ENCODE assay signal across 18 mouse cellular contexts in the genomic region with DNA sequence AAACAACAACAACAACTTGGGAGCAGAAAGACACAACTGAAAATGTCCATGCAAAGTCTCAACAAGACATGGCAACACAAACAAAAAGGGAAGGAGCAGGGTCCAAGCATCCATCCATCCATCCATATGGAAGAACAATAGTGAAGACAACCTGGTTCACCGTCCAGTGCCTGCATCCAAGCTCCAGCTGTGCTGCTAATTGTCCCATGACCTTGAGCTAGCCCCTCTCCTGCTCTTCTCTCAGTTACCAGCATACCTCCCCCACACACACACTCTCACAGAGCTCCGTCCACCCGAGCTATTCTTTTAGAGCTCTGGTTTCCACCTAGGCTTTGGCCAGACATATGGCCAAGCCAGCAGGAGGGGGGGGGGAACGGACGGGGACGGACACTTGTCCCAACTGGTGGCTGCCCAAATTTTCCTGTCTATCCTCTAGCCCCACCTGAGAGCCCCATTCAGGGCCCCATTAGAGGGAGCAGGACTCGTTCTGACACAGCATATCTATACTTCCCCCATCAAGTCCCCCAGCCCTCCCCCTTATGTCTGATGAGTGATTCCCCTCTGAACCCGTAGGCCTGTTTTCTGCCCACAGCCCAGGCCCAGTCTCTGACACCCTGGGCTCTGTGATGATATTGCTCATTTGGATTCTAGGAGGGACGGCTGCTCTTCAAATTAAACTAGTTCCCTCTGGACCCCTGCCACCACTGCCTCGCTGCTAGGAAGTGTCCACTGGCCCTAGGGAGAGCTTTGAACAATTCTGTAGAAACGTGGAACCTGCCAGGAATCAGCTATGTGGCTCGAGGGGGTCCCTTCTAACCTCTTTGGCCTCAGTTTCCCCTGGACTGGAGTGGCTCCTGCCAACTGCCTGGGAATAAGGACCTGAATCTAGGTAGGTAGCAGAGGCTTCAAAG. TPM values are rescaled to one million over a fixed set of nuclear protein-coding genes. Genes with fewer than 3 reads are reported as not detected.
DNase-seq lines count a peak whose midpoint lies in the region; ATAC-seq and TF ChIP-seq lines count a peak whose summit lies in the region.
"Had no signal": no experiment of that assay in that cellular context is flagged by ENCODE, and none has a peak within 500 bp of the region (broad histone marks: within the 10 kb centered on the region; RNA-seq: fewer than 3 reads in every experiment).

No protein-coding gene starts in this region.

- no peaks in the 10 kb centered on the region for H3K36me3 ChIP-seq in hindbrain, embryonic 16.5 days (ENCODE audit: control insufficient read depth, insufficient read depth, low read length)
- no peaks in the 10 kb centered on the region for H3K36me3 ChIP-seq in hindbrain, embryonic 14.5 days (replicated peaks; ENCODE audit: control insufficient read depth, insufficient read depth)
- no peaks in the 10 kb centered on the region for H3K36me3 ChIP-seq in ES-Bruce4 (ENCODE audit: control insufficient read depth, insufficient read depth, low read length, poor library complexity, severe bottlenecking)
- no peaks in the 10 kb centered on the region for H3K36me3 ChIP-seq in forebrain, embryonic 13.5 days (ENCODE audit: poor library complexity, severe bottlenecking)
- H3K36me3 ChIP-seq: liver, embryonic 12.5 days had no signal

- peaks cover 25% of the 10 kb centered on the region for H3K27me3 ChIP-seq in hindbrain, embryonic 16.5 days (replicated peaks; ENCODE audit: control insufficient read depth, insufficient read depth, low read length)
- peaks cover 71% of the 10 kb centered on the region for H3K27me3 ChIP-seq in hindbrain, embryonic 14.5 days (ENCODE audit: control insufficient read depth, insufficient read depth, low read length)
- H3K27me3 ChIP-seq in ES-Bruce4 (ENCODE audit: control insufficient read depth, insufficient read depth, low read length, poor library complexity, severe bottlenecking), result no peaks in the 10 kb centered on the region
- H3K27me3 ChIP-seq in forebrain, embryonic 13.5 days, result peaks cover 53% of the 10 kb centered on the region

- no peak for DNase-seq in hindbrain, embryonic 14.5 days (ENCODE audit: low spot score)
- DNase-seq in ES-CJ7 (ENCODE audit: low read depth, low spot score), result peak; percentile 68
- DNase-seq in thymus, postnatal 10 days (ENCODE audit: low spot score in 2 of 2), result no peak
- DNase-seq in B cell, adult 2 months, result no peak
- DNase-seq: kidney, postnatal 10 days had no signal

- WGBS in hindbrain, embryonic 16.5 days, result 46% methylated on average over 12 of the region's 12 CpGs
- 49% methylated on average over 12 of the region's 12 CpGs for WGBS in hindbrain, embryonic 14.5 days
- 53% methylated on average over 12 of the region's 12 CpGs for WGBS in forebrain, embryonic 13.5 days

- 0 out of 2 replicates have a peak, but pooled peaks have one; percentile 16 for ATAC-seq in hindbrain, embryonic 16.5 days
- ATAC-seq in hindbrain, embryonic 14.5 days (ENCODE audit: low FRiP score), result no peak
- ATAC-seq in common myeloid progenitor, adult 5-6 weeks (replicated peaks; ENCODE audit: low read depth, poor library complexity, severe bottlenecking), result peak; percentile 42; the same call in 1 of the 2 replicates
- no peak for ATAC-seq in forebrain, embryonic 13.5 days
- ATAC-seq: liver, embryonic 12.5 days had no signal

- no peak for TF ChIP-seq POLR2A in ES-Bruce4 (IDR thresholded peaks at IDR 0.05; ENCODE audit: insufficient read depth, low read length)

- 0 out of 2 replicates have a peak, but pooled peaks have one; percentile 44 for TF ChIP-seq EP300 in ES-Bruce4 (IDR thresholded peaks at IDR 0.05; ENCODE audit: insufficient read depth, low read depth, low read length)

- no peak overlapping the region for H3K4me3 ChIP-seq in hindbrain, embryonic 16.5 days (ENCODE audit: low read length)
- H3K4me3 ChIP-seq in hindbrain, embryonic 14.5 days (replicated peaks; ENCODE audit: low read length), result no peak overlapping the region
- no peak overlapping the region for H3K4me3 ChIP-seq in ES-Bruce4 (ENCODE audit: low read depth, low read length)
- H3K4me3 ChIP-seq in forebrain, embryonic 13.5 days, result no peak overlapping the region

- TF ChIP-seq CTCF in ES-Bruce4 (IDR thresholded peaks at IDR 0.05; ENCODE audit: low read depth, low read length), result no peak

- no peaks in the 10 kb centered on the region for H3K9me3 ChIP-seq in hindbrain, embryonic 16.5 days (ENCODE audit: control insufficient read depth, low read length)
- H3K9me3 ChIP-seq in hindbrain, embryonic 14.5 days (ENCODE audit: control insufficient read depth, low read length), result no peaks in the 10 kb centered on the region
- H3K9me3 ChIP-seq in ES-Bruce4 (replicated peaks; ENCODE audit: control insufficient read depth, insufficient read depth, low read length, poor library complexity, severe bottlenecking), result no peaks in the 10 kb centered on the region
- H3K9me3 ChIP-seq in forebrain, embryonic 13.5 days (replicated peaks), result no peaks in the 10 kb centered on the region
- H3K9me3 ChIP-seq: liver, embryonic 12.5 days had no signal

- H3K9ac ChIP-seq in hindbrain, embryonic 16.5 days (ENCODE audit: low read depth, low read length), result no peak overlapping the region
- H3K9ac ChIP-seq in hindbrain, embryonic 14.5 days, result no peak overlapping the region
- no peak overlapping the region for H3K9ac ChIP-seq in ES-Bruce4 (ENCODE audit: low read depth, poor library complexity, severe bottlenecking)
- H3K9ac ChIP-seq in forebrain, embryonic 13.5 days, result no peak overlapping the region
- H3K9ac ChIP-seq: liver, embryonic 12.5 days had no signal

- H3K4me1 ChIP-seq in hindbrain, embryonic 16.5 days (ENCODE audit: control insufficient read depth, insufficient read depth, low read depth, low read length), result peaks cover 9% of the 10 kb centered on the region
- no peaks in the 10 kb centered on the region for H3K4me1 ChIP-seq in hindbrain, embryonic 14.5 days (replicated peaks; ENCODE audit: control insufficient read depth, insufficient read depth, low read length)
- peaks cover 10% of the 10 kb centered on the region for H3K4me1 ChIP-seq in ES-Bruce4 (ENCODE audit: control insufficient read depth, insufficient read depth, low read length)
- peaks cover 23% of the 10 kb centered on the region for H3K4me1 ChIP-seq in forebrain, embryonic 13.5 days

- H3K4me2 ChIP-seq in hindbrain, embryonic 16.5 days (ENCODE audit: low read length), result no peak overlapping the region
- no peak overlapping the region for H3K4me2 ChIP-seq in hindbrain, embryonic 14.5 days (replicated peaks)
- no peak overlapping the region for H3K4me2 ChIP-seq in forebrain, embryonic 13.5 days

- H3K27ac ChIP-seq in hindbrain, embryonic 16.5 days (ENCODE audit: low read depth, low read length), result no peak overlapping the region
- no peak overlapping the region for H3K27ac ChIP-seq in hindbrain, embryonic 14.5 days
- H3K27ac ChIP-seq in ES-Bruce4 (ENCODE audit: insufficient read depth, low read length), result no peak overlapping the region
- no peak overlapping the region for H3K27ac ChIP-seq in forebrain, embryonic 13.5 days
- H3K27ac ChIP-seq: liver, embryonic 12.5 days had no signal

RNA-seq across cellular contexts. Expression of gene Cpn2, which starts 32.4 kb away (rescaled TPM):
- not detected in 2 replicates for polyA plus RNA-seq in hindbrain, embryonic 16.5 days (2015; fragmentation: Nextera tagmentation; extraction: Ambion mirVana)
- polyA plus RNA-seq in hindbrain, embryonic 14.5 days (2014; fragmentation: Nextera tagmentation; extraction: Ambion mirVana), result not detected in 2 replicates
- not detected in 2 replicates for polyA plus RNA-seq in ES-Bruce4 (2011; ENCODE audit: insufficient read depth, insufficient read length, low read depth, missing spikeins)
- not detected in 2 replicates for total RNA-seq in common myeloid progenitor, adult 5-6 weeks (2017)
- polyA plus RNA-seq in forebrain, embryonic 13.5 days (2015; fragmentation: Nextera tagmentation; extraction: Ambion mirVana), result not detected in 2 replicates
- total RNA-seq: ES-E14; layer of hippocampus, postnatal 14 days; megakaryocyte-erythroid progenitor cell, adult 5-6 weeks had no signal
- polyA plus RNA-seq: activated CD4-positive, CD25-positive, alpha-beta regulatory T cell, adult 4 months; forebrain, embryonic 11.5 days; hindbrain, embryonic 11.5 days; neural tube, embryonic 11.5 days; thymus, postnatal 0 days had no signal

RNA-seq across cellular contexts. Expression of gene Lrrc15, which starts 48.2 kb away (rescaled TPM):
- 0.32 and 0.40 TPM in 2 replicates for polyA plus RNA-seq in hindbrain, embryonic 16.5 days (2015; fragmentation: Nextera tagmentation; extraction: Ambion mirVana)
- 0.31 and 0.39 TPM in 2 replicates for polyA plus RNA-seq in hindbrain, embryonic 14.5 days (2014; fragmentation: Nextera tagmentation; extraction: Ambion mirVana)
- polyA plus RNA-seq in ES-Bruce4 (2011; ENCODE audit: insufficient read depth, insufficient read length, low read depth, missing spikeins), result 1.5 and 2.1 TPM in 2 replicates
- not detected in 2 replicates for total RNA-seq in common myeloid progenitor, adult 5-6 weeks (2017)
- polyA plus RNA-seq in forebrain, embryonic 13.5 days (2015; fragmentation: Nextera tagmentation; extraction: Ambion mirVana), result 0.08 and 0.09 TPM in 2 replicates
- total RNA-seq: megakaryocyte-erythroid progenitor cell, adult 5-6 weeks had no signal
- polyA plus RNA-seq: activated CD4-positive, CD25-positive, alpha-beta regulatory T cell, adult 4 months had no signal

Comparison
In these comparisons a context has a peak if more than half of its experiments do, and no peak if none do; other contexts are left out.
1. ATAC-seq: peak in hindbrain, embryonic 16.5 days (single experiment) and common myeloid progenitor, adult 5-6 weeks (single experiment); none in hindbrain, embryonic 14.5 days (single experiment) and forebrain, embryonic 13.5 days (single experiment).